Mouse (Mus musculus) heart, postnatal 25 days (tissue): ENCODE data around the gene Efhc1. TPM values are rescaled to one million over a fixed set of nuclear protein-coding genes. Genes with fewer than 3 reads are reported as not detected.

Source experiments
- total RNA-seq, 2 experiments: library from RNA; stranded (reverse); gene quantifications; 2 replicates each; pipeline ENCODE4 v1.2.3; 2021

Efhc1 gene
- total RNA-seq, 2 experiments from 2014 or later: 0.42 to 0.75 TPM

Other genes starting within 250 kb of the Efhc1 start
- not detected for gene Il17a, start 220.7 kb upstream of the Efhc1 start, total RNA-seq
- gene Il17f, start 161.0 kb upstream of the Efhc1 start, total RNA-seq: not detected
- 1 to 10 TPM; 4.7 to 5.4 TPM for gene Mcm3, start 131.3 kb upstream of the Efhc1 start, total RNA-seq
- gene Paqr8, start 61.0 kb upstream of the Efhc1 start, total RNA-seq: 1 to 10 TPM; 2.0 to 2.3 TPM
- gene Tram2, start 127.6 kb downstream of the Efhc1 start, total RNA-seq: 1 to 10 TPM; 6.9 to 7.4 TPM